Mouse (Mus musculus) stomach, postnatal 0 days (tissue): ENCODE measurements at regions not wholly inside any gene's neighbourhood (a gene's known extent, or its start where the extent isn't known, plus 50 kb on each side); places are given as distances from the start of the nearest gene placed in this dataset.

ENCODE experiments used
- ATAC-seq: fragments of 200-750 bp; cut with Nextera tagmentation; 2 replicates; pipeline ENCODE4 v1.8.0; 2017; ENCODE audit not compliant: low FRiP score, low TSS enrichment
- DNase-seq: peaks from one replicate; pipeline ENCODE4 v3.0.0-alpha.2; 2016; ENCODE audit warnings: low spot score
- H3K27ac ChIP-seq: fragments of 300-500 bp; sonication (generic); replicated peaks from 2 replicates; pipeline ENCODE4 v1.5.1; 2014; ENCODE audit warnings: mild to moderate bottlenecking, control low read depth
- H3K27me3 ChIP-seq: fragments of 300-500 bp; sonication (generic); 2 replicates; pipeline ENCODE4 v1.6.1; 2014; ENCODE audit warnings: low read length; ENCODE audit not compliant: control insufficient read depth, insufficient read depth
- H3K36me3 ChIP-seq: fragments of 300-500 bp; sonication (generic); 2 replicates; pipeline ENCODE4 v1.6.1; 2014; ENCODE audit warnings: low read length, mixed read lengths; ENCODE audit not compliant: control insufficient read depth, insufficient read depth
- H3K4me1 ChIP-seq: fragments of 300-500 bp; sonication (generic); replicated peaks from 2 replicates; pipeline ENCODE4 v1.6.1; 2014; ENCODE audit warnings: antibody characterized with exemption; ENCODE audit not compliant: control insufficient read depth, insufficient read depth
- H3K4me2 ChIP-seq: fragments of 300-500 bp; sonication (generic); replicated peaks from 2 replicates; pipeline ENCODE4 v1.6.1; 2014; ENCODE audit warnings: low read depth, mild to moderate bottlenecking, control low read depth, moderate library complexity
- H3K4me3 ChIP-seq: fragments of 300-500 bp; sonication (generic); 2 replicates; pipeline ENCODE4 v1.5.1; 2014; ENCODE audit warnings: low read depth, low read length, control low read depth
- H3K9ac ChIP-seq: fragments of 300-500 bp; sonication (generic); 2 replicates; pipeline ENCODE4 v1.6.1; 2014; ENCODE audit warnings: mild to moderate bottlenecking, low read length, control low read depth, mixed read lengths
- H3K9me3 ChIP-seq: fragments of 300-500 bp; sonication (generic); 2 replicates; pipeline ENCODE4 v1.6.1; 2016; ENCODE audit warnings: low read length; ENCODE audit not compliant: control insufficient read depth
- CTCF ChIP-seq: IDR thresholded peaks from 2 replicates; pipeline ENCODE4 v1.5.1; 2016; ENCODE audit warnings: antibody characterized with exemption, low read depth, mild to moderate bottlenecking, moderate library complexity
- EP300 ChIP-seq: optimal IDR thresholded peaks from 2 replicates; pipeline ENCODE3; 2016; ENCODE audit warnings: antibody characterized with exemption
- WGBS: fragments of 180-500 bp; shearing (Covaris S2); extraction: QIAGEN DNeasy Blood & Tissue Kit; methylation state at CpG from one replicate; pipeline ENCODE4 v1.1.7; 2014; 5-methylcytosine and 5-hydroxymethylcytosine counted together

GRCm38 (mm10) chr16:70952937-70953336 is 639.2 kb downstream of the Gbe1 start:
- no peaks in the 10 kb centered on the region for H3K9me3 ChIP-seq
- H3K27me3 ChIP-seq, result no peaks in the 10 kb centered on the region
- H3K27ac ChIP-seq, result no peak overlapping the region
- DNase-seq (no peak), ATAC-seq (no peak)
- no peak overlapping the region for H3K4me2 ChIP-seq
- no peaks in the 10 kb centered on the region for H3K36me3 ChIP-seq
- no peaks in the 10 kb centered on the region for H3K4me1 ChIP-seq
- 94% methylated on average over 2 of the region's 2 CpGs for WGBS
- TF ChIP-seq CTCF, result no peak
- TF ChIP-seq EP300, result no peak
- no peak overlapping the region for H3K9ac ChIP-seq
- H3K4me3 ChIP-seq, result no peak overlapping the region
